Mouse (Mus musculus) layer of hippocampus, postnatal 36 days (tissue): ENCODE data around the gene Map2k6. TPM values are rescaled to one million over a fixed set of nuclear protein-coding genes. Genes with fewer than 3 reads are reported as not detected.

Source experiments
- DNase-seq, 2 experiments: peaks; one replicate each; pipeline ENCODE4 v3.0.0; 2022
- total RNA-seq, 2 experiments: library from RNA; stranded (reverse); gene quantifications; 2 replicates each; pipeline ENCODE4 v1.2.3; 2021

Map2k6 gene
- total RNA-seq, 2 experiments from 2014 or later, result 32.4 to 35.5 TPM

DNA sequence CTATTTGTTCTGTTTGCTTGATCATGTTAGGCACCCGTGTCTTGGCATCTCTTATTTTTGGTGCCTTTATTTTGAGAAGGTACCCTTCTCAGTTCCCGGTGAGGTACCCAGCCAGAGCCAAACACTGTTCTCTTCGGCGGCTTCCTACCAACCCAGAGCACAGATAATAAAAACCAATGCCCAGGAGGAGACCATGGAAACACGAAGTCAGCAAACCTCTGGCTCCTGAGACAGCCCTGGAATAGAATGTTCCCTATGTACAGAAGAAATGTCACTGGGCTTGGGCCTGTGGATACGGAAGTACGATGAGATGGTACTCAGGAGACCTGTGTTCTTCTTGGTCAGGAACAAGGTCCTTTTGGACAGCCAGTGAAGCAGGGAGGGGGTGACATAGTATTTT lies 89.4 kb downstream of the Map2k6 start:
- DNase-seq, result no peak

GRCm38 (mm10) chr11:110495323-110496060 lies 96.6 kb downstream of the Map2k6 start:
- no peak for DNase-seq

- peak; percentile 60 to 64 for DNase-seq
Observed at GRCm38 (mm10) chr11:110496061-110496446, 97.1 kb downstream of the Map2k6 start.

DNA sequence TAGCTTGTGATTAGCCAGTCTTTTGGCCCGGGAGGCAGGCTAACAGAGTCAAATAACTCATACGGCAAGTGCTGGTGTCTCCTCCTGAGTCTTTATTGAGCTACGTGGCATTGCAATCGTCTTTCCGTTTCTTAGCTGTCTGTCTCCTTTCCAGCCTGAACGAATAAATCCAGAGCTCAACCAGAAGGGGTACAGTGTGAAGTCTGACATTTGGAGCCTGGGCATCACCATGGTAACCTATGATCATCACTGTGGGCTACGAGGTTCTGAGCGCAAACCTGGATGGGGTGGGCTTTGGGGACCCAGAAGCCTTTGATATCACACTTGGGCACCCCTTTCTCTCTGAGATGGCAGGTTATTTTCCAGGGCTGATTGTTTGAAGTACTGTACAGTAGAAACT lies 98.8 kb downstream of the Map2k6 start:
- DNase-seq, result no peak

DNA sequence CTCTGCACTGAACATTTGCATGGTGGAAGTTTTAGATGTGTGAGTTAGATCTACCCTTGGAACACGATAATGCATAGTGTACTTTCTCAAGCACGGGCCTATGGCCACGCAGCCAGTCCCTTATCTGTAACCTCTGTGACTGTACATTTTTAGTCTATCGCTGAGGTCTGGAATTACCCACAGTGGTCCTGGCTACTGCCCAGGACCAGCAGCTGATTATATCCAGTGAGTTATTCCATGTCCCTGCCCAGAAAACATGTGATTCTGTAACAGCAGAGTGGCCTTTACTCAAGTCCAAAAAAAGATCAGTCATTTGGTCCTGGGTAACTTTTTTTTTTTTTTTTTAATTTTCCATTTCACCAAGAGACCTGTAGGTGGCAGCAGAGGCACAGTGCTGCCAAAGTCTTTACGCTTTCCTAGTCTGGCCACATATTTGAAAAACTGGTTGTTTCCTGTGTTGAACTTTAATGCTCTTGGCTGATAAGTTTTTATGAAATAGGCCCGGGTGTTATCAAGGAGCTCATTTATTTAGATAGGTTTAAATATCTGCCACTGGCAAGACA lies 99.8 kb downstream of the Map2k6 start:
- no peak for DNase-seq

DNA sequence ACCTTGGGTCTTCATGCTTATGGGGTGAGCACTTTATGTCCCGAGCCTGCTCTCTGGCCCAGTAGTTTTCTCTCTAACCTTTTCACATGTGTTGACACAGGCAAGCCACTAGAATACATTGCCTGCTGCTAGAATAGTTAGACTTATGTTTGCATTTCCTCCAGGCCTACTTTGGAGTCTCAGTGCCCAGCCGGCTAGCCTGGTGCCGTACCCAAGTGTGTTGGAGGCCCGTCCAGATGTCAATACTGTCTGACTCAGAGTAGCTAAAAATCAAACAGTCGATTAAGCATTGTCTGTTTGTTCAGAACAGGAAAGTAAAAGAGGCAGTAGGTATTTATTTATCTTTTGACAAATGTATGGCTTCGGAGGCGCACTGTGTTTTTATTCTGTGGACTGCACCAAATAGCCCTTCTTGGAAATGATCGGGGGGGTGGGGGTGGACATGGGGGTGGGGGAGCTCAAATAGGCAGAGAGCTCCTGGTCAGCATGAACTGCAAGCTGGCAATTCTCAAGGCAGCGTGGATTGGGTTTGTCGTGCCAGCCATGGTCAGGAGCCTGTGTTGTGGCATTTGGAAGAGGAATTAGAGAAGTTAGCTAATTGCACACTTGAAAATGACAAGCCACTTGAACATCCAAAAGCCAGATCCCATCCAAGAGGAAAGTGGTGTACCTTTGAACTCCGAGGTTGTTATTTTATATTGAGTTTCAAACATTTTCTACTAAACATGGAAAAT lies 104.2 kb downstream of the Map2k6 start:
- DNase-seq, result no peak

GRCm38 (mm10) chr11:110511466-110511865 lies 112.5 kb downstream of the Map2k6 start:
- DNase-seq, result peak in 1 of 2 experiments; percentile 23

- DNase-seq, result no peak
Observed at GRCm38 (mm10) chr11:110518648-110519047, 119.7 kb downstream of the Map2k6 start.

GRCm38 (mm10) chr11:110522906-110523305 lies 124.0 kb downstream of the Map2k6 start:
- DNase-seq, result no peak

DNA sequence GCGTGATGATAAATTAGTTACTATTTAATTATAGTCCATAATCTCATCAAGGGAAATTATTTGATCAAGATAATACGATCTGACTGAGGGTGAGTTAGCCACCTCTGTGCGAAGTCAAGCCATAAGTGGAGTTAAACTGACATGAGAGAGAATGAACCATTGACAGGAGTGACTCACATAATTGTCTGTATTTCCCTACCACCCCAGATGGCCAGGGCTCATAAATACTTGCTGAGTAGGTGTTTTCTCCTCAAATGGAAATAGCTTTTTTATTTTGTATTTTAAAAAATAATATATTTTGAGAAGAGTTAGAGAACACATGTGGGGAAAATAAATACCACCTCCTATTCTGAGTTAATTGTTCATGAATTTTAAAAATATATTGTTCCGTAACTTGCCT lies 127.2 kb downstream of the Map2k6 start:
- peak in 1 of 2 experiments; percentile 43 for DNase-seq

DNA sequence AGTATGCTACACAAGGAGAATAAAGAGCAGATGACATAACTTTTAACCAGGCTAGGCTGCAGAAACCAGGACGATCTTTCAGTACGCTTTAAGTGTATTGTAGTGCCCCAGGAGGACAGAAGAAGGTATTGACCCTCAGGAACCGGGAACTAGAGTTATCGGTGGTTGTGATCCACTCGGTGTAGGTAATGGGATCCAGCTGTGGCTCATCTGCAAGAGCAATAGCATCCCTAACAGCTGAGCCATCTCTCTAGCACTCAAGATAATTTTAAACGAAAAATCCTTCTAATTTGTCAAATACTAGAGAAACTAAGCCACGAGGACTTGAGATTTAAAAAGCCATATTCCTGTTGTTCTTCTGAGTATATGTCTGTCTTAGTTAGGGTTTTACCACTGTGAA lies 132.2 kb downstream of the Map2k6 start:
- no peak for DNase-seq

GRCm38 (mm10) chr11:110534856-110535255 lies 135.9 kb downstream of the Map2k6 start:
- DNase-seq, result no peak

- DNase-seq, result no peak
Observed at GRCm38 (mm10) chr11:110536533-110536932, 137.6 kb downstream of the Map2k6 start.

- peak; percentile 33 to 72 for DNase-seq
Observed at GRCm38 (mm10) chr11:110537602-110538001, 138.7 kb downstream of the Map2k6 start.

- DNase-seq, result no peak
Observed at GRCm38 (mm10) chr11:110538206-110538605, 139.3 kb downstream of the Map2k6 start.

- no peak for DNase-seq
Observed at GRCm38 (mm10) chr11:110541933-110542332, 143.0 kb downstream of the Map2k6 start.

DNA sequence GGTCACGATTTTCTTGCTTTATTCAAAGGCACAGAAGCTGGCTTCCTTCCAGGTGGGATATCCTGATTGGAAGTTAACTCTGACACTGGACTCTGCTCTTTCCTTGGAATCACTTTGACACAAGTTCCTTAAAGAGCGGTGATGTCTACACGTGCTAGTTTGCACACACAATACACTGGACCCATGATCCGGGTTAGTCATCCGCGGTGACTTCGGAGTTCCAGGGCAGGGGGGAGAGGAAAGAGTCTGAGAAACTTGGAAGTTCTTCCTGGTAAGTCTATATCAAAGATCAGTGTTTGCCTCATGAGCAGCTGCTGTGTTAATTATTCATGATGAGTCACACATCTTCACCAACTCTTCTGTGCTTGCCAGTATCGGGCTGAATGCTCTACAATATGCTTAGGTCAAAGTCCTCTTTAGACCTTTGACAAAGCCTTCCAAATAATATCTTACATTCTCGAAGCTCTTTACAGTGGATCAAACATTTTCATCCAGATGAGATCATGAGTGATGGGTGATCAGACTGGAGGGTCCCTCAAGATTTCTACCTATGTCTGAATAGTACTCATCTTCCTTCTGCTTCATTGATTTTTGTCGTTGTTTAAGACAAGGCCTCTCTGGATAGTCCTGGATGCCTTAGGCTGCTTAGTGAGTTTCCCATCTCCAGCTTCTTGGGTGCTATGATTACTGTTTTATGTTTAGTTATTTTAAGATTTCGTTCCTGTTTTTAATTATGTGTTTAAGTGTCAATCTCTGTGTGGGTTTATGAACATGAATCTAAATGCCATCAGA lies 145.7 kb downstream of the Map2k6 start:
- DNase-seq, result no peak

DNA sequence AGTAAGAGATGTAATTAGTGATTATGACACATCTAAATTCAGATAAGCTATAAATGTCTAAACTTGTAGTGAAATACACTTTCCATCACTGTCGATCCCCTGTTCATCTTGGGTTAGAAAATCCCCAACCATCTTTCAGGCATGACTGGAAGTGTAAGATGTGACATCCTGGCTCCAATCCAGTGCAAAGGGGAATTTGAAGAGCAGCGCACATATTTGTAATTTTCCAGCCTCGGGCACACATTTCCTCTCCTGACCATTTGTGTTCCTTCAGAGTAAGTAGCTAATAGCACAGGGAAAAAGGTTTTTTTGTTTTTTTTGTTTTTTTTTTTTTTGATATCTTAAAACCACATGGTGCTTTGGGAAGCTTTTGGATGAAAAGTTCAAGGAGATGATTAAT lies 146.5 kb downstream of the Map2k6 start:
- no peak for DNase-seq

DNA sequence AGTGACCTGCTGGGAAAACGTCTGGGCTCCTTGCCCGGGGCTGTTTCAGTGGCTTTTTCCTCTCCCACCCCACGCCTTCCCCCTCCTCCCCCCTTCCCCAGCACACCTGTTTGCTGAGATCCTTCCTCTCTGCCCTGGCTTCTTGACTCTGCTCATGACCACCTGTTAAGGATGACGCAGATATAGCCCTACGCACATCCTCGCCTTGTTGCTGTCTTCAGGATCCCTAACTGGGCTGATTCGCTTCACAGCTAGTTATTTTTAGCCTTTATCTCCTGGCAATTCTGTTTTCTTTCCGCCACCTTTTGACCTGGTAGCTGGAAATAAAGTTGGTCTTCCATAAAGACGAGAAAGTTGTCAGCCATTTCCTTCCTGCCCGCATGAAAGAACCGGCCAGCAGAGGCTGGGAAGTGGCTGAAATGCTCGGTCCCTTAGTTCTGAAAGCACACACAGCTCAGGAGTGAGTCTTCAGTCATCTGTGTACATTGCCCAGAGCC lies 152.6 kb downstream of the Map2k6 start:
- DNase-seq, result no peak

DNA sequence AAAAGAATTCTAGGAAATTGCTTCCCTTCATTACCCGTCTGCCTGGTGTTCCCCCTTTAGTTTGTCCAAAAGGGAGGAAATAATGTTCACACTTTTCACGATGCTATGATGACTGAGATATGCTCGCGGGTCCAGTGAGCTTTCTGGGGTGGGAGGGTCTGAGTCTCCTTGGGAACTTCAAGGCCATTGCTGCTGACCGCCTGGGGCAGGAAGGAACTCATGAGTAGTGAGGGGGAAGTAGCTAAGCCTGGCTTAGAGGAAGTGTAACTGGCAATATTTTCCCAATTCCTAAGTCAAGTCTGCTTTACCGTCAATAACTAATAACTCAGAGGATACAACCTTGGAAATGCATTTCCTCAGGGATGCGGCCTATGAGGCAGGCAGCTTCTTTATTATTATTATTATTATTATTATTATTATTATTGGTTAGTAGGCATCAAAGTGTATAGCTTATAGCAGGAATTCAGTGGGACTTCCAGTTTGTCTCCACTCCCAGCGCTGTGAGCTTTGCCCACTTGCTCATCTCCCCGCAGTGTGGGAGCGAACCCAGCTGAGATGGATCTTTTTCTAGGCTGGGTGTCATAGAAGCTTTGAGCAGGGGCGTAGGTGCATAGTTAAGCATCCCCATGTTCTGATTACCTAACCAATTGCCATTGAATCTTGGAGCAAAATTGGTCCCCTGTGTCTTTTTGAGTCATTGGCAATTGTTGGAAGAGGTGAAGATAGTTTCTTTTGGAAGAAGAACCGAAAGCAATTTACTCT lies 163.6 kb downstream of the Map2k6 start:
- DNase-seq, result no peak

DNA sequence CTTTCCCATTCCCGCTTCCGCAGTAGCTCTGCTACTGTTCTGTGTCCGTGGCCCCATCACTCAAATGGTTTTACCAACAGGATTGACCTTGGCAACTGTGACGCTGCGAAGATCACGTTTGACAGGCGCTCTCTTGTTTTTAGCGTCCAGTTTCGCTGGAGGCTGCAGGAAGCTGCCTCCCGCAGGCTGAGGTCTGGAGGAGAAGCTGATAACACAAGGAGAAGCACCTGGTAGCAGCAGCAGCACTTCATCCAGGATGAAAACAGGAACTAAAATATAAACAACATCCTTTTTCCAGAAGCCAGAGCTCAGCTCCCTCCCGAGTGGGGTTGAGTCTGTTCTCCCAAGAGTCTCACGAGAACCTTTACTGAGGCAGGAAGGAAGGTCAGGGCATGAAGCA lies 164.3 kb downstream of the Map2k6 start:
- no peak for DNase-seq

DNA sequence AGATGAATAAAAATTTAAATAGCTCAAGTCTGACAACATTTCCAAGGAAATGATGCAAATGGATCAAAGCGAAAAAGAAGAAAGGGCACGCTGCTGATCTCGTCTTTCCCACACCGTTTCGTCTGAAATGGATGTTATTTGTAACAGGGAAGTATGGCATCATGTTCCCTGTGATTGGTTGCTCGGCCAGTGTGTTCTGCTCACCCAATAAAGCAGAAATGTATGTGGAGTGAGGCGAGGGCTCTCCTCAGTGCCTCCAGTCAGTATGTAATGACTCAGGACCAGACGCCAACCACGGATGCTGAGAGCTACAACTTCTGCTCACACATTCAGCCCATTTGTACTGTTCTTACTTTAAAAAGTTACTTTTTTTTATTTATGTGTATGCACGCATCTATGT lies 164.9 kb downstream of the Map2k6 start:
- no peak for DNase-seq
